Mouse (Mus musculus): ENCODE results near the gene Frmd4b. TPM values are rescaled to one million over a fixed set of nuclear protein-coding genes. Genes with fewer than 3 reads are reported as not detected.
"Not testable (repeated sequence)": the region's sequence is repeated elsewhere in the genome, so short reads cannot be mapped to it uniquely, and the experiment has no call there.

Frmd4b gene
- polyA plus RNA-seq, 1 experiment from 2014 or later = 13.5 TPM

DNA sequence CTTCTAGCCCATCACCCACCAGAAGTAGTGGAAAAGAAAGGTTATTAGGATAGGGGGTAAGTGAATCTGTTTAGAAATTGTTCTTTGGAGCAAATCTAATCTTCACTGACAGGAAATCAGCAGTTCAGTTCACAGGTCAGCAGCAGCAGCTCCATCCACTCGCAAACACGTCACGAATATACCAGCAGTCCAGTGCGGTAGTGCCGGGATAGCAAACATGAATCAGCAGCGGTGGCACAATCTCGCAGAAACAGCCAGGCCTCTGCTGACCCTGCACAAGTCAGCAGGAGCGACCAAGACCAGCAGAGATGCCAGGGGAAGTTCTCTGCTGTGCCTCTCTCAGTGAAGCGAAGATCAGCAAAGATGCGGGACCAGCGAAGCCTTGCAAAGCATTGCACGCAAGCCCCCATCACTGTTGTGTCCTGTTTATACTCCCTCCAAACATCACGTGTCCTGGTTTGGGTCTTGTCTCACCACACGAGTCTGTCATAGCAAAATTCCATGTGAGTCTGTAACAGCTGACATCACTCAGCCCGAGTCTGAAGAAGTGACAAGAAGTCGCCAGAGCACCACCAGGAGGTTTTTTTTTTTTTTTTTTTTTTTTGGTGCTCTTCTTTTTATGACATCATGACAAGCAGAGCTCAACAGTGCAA lies 344.2 kb downstream of the Frmd4b start:
- 60% methylated on average over 16 of the region's 16 CpGs for WGBS

DNA sequence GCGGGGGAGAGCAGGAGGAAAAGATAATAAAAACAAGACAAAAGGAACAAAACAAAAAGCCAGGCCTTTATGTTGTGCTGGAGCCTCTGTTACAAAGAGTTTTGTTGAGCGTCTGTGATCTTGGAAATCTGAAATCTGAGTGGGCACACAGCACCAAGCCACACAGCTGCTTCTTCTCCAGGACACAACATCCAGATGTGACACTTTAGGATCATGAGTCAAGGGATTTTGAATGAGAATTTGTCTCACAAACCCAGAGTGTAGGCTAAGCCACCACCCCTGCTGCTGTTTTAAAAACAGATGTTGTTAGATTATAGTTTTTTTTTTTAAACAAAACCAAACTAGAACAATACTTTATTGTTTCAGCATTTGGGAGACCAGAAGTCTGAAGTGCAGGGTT lies 345.0 kb downstream of the Frmd4b start:
- Histone ChIP-seq H3K9me3 (replicated peaks; ENCODE audit: control insufficient read depth, low read length) (no peaks in the 10 kb centered on the region), H3K9ac (ENCODE audit: low read length) (no peak overlapping the region), H3K27ac (ENCODE audit: low read length) (no peak overlapping the region), H3K27me3 (ENCODE audit: control insufficient read depth, insufficient read depth, low read length) (no peaks in the 10 kb centered on the region), H3K4me1 (ENCODE audit: control insufficient read depth, insufficient read depth, low read length) (peaks cover 8% of the 10 kb centered on the region), H3K4me3 (ENCODE audit: low read length) (no peak overlapping the region), H3K4me2 (ENCODE audit: low read depth, low read length) (no peak overlapping the region), H3K36me3 (ENCODE audit: control insufficient read depth, insufficient read depth) (no peaks in the 10 kb centered on the region)
- 68% methylated on average over 2 of the region's 2 CpGs for WGBS
- no peak for ATAC-seq (replicated peaks; ENCODE audit: extremely low read depth, insufficient read depth, low FRiP score)

More for the DNA sequence above, 344.2 kb downstream of the Frmd4b start:
- no peaks in the 10 kb centered on the region for H3K9me3 ChIP-seq (replicated peaks; ENCODE audit: control insufficient read depth, low read length)
- H3K27me3 ChIP-seq (ENCODE audit: control insufficient read depth, insufficient read depth, low read length) = no peaks in the 10 kb centered on the region
- no peak for ATAC-seq (replicated peaks; ENCODE audit: extremely low read depth, insufficient read depth, low FRiP score)
- no peak overlapping the region for H3K4me2 ChIP-seq (ENCODE audit: low read depth, low read length)
- H3K27ac ChIP-seq (ENCODE audit: low read length) = no peak overlapping the region
- H3K9ac ChIP-seq (ENCODE audit: low read length) = no peak overlapping the region
- no peak overlapping the region for H3K4me3 ChIP-seq (ENCODE audit: low read length)
- H3K4me1 ChIP-seq (ENCODE audit: control insufficient read depth, insufficient read depth, low read length) = peaks cover 10% of the 10 kb centered on the region
- no peaks in the 10 kb centered on the region for H3K36me3 ChIP-seq (ENCODE audit: control insufficient read depth, insufficient read depth)

DNA sequence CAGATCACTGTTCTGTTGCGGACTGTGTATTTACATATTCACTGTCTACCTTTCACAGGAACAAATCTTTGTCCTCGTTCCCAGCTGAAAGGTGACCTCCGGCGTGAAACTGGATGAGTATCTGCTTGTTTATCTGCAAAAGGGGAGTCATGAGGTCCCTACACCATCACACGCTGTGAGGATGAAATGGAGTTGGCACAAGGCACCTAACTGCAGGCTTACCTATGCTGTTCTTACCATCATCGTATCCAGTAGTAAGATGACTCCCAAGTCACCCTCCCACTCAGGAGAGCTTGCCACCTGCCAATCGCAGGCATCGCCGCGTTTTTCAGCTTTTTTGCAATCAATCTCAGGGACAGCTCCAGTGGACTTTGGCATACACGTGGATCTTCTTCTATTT lies 347.7 kb downstream of the Frmd4b start:
- Histone ChIP-seq H3K4me3 (ENCODE audit: low read length) (no peak overlapping the region), H3K27ac (ENCODE audit: low read length) (no peak overlapping the region), H3K9ac (ENCODE audit: low read length) (no peak overlapping the region), H3K9me3 (replicated peaks; ENCODE audit: control insufficient read depth, low read length) (no peaks in the 10 kb centered on the region), H3K4me2 (ENCODE audit: low read depth, low read length) (no peak overlapping the region), H3K4me1 (ENCODE audit: control insufficient read depth, insufficient read depth, low read length) (peaks cover 12% of the 10 kb centered on the region), H3K27me3 (ENCODE audit: control insufficient read depth, insufficient read depth, low read length) (no peaks in the 10 kb centered on the region), H3K36me3 (ENCODE audit: control insufficient read depth, insufficient read depth) (no peaks in the 10 kb centered on the region)
- WGBS = 75% methylated on average over 11 of the region's 11 CpGs
- ATAC-seq (replicated peaks; ENCODE audit: extremely low read depth, insufficient read depth, low FRiP score) = no peak

DNA sequence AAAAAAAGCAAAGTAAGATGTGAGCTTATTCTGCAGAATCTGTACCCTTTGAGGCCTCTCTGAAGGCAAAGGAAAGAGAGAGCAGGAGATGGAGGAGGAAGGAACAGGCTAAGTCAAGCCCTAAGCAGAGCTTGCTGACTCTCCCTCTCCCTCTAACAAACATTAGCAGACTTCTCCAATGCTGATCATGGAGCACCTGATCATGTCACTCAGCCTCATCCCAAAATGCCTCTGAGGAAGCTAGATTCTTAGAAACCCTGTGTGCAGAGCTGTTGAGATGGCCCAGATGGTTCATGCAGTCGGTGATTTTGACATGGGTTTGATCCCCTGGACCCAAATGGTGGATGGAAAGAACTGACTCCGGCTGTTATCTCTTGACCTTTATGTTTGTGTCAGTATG lies 350.2 kb downstream of the Frmd4b start:
- peaks cover 12% of the 10 kb centered on the region for H3K4me1 ChIP-seq (ENCODE audit: control insufficient read depth, insufficient read depth, low read length)
- H3K27me3 ChIP-seq (ENCODE audit: control insufficient read depth, insufficient read depth, low read length) = no peaks in the 10 kb centered on the region
- no peak overlapping the region for H3K4me3 ChIP-seq (ENCODE audit: low read length)
- H3K36me3 ChIP-seq (ENCODE audit: control insufficient read depth, insufficient read depth) = no peaks in the 10 kb centered on the region
- H3K27ac ChIP-seq (ENCODE audit: low read length) = no peak overlapping the region
- no peak for ATAC-seq (replicated peaks; ENCODE audit: extremely low read depth, insufficient read depth, low FRiP score)
- no peak overlapping the region for H3K9ac ChIP-seq (ENCODE audit: low read length)
- WGBS = 79% methylated on average over 2 of the region's 2 CpGs
- H3K9me3 ChIP-seq (replicated peaks; ENCODE audit: control insufficient read depth, low read length) = no peaks in the 10 kb centered on the region
- no peak overlapping the region for H3K4me2 ChIP-seq (ENCODE audit: low read depth, low read length)

DNA sequence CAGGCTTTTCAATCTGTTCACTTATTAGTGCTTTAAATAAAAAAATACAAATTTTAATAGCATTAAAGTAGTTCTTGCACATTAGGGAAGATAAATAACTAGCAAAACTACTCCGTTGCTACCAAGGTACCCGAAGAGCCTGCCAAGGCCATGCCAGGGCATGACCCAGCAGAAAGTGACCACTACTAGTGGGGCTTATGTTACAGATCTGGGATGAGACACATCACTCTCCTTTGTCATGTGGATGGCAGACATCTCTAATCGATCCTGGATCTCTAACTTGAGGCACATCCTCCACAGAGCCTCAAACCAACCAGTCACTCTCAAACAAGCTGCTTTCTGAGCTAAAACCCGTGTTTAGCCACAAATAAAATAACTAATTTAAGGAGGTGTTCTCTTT lies 350.7 kb downstream of the Frmd4b start:
- H3K4me1 ChIP-seq (ENCODE audit: control insufficient read depth, insufficient read depth, low read length) = peaks cover 12% of the 10 kb centered on the region
- no peak overlapping the region for H3K4me2 ChIP-seq (ENCODE audit: low read depth, low read length)
- H3K27me3 ChIP-seq (ENCODE audit: control insufficient read depth, insufficient read depth, low read length) = no peaks in the 10 kb centered on the region
- H3K27ac ChIP-seq (ENCODE audit: low read length) = no peak overlapping the region
- no peaks in the 10 kb centered on the region for H3K9me3 ChIP-seq (replicated peaks; ENCODE audit: control insufficient read depth, low read length)
- H3K4me3 ChIP-seq (ENCODE audit: low read length) = no peak overlapping the region
- H3K36me3 ChIP-seq (ENCODE audit: control insufficient read depth, insufficient read depth) = no peaks in the 10 kb centered on the region
- no peak overlapping the region for H3K9ac ChIP-seq (ENCODE audit: low read length)
- no peak for ATAC-seq (replicated peaks; ENCODE audit: extremely low read depth, insufficient read depth, low FRiP score)
- 73% methylated on average over 4 of the region's 4 CpGs for WGBS

DNA sequence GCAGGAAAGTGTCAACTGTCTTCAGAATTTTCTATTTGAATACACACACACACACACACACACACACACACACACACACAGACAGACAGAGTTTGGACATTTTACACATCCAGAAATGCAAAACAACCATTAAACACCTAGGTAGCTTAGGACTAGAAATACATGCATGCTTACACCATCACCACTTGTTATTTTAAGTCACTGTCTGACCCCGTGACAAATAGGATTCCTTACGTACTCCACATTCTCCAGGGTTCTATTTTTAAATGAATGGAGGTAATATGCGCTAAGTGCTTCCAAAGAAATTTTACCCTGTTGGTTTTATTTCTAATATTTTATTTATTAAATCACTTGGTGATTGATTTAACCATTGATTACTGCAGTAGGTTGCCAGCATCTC lies 351.6 kb downstream of the Frmd4b start:
- peak overlapping the region; percentile 40 for H3K4me2 ChIP-seq (ENCODE audit: low read depth, low read length)
- H3K4me3 ChIP-seq (ENCODE audit: low read length) = no peak overlapping the region
- H3K9ac ChIP-seq (ENCODE audit: low read length) = no peak overlapping the region; the same call in 1 of the 2 replicates
- no peaks in the 10 kb centered on the region for H3K36me3 ChIP-seq (ENCODE audit: control insufficient read depth, insufficient read depth)
- H3K9me3 ChIP-seq (replicated peaks; ENCODE audit: control insufficient read depth, low read length) = no peaks in the 10 kb centered on the region
- H3K27ac ChIP-seq (ENCODE audit: low read length) = peak overlapping the region; percentile 96
- 38% methylated on average over 3 of the region's 3 CpGs for WGBS
- ATAC-seq (replicated peaks; ENCODE audit: extremely low read depth, insufficient read depth, low FRiP score) = peak; percentile 88
- H3K4me1 ChIP-seq (ENCODE audit: control insufficient read depth, insufficient read depth, low read length) = peaks cover 12% of the 10 kb centered on the region
- no peaks in the 10 kb centered on the region for H3K27me3 ChIP-seq (ENCODE audit: control insufficient read depth, insufficient read depth, low read length)

DNA sequence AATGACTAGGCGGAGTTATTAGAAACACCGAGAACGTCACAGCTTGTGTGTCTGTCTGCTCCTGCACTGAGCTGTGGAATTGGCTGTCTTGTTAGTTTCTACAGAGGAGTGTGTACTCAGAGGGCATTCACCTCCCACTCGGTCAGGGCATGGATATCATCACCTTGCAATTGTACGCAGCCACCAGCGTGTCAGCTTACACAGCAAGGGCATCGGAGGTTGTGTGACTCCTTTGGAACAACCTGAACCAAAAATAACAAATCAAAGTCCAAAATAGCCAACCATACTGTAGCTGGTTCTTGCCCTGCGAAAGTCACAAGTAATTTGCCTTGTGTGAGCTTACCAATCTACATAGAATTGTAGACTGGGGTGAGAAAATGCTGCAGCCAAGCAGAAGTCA lies 352.1 kb downstream of the Frmd4b start:
- ATAC-seq (replicated peaks; ENCODE audit: extremely low read depth, insufficient read depth, low FRiP score) = peak; percentile 87
- Histone ChIP-seq H3K4me3 (ENCODE audit: low read length) (no peak overlapping the region), H3K4me2 (ENCODE audit: low read depth, low read length) (peak overlapping the region; percentile 40), H3K27me3 (ENCODE audit: control insufficient read depth, insufficient read depth, low read length) (no peaks in the 10 kb centered on the region), H3K9me3 (replicated peaks; ENCODE audit: control insufficient read depth, low read length) (no peaks in the 10 kb centered on the region), H3K9ac (ENCODE audit: low read length) (peak overlapping the region; percentile 46; the same call in 1 of the 2 replicates), H3K4me1 (ENCODE audit: control insufficient read depth, insufficient read depth, low read length) (peaks cover 12% of the 10 kb centered on the region), H3K27ac (ENCODE audit: low read length) (peak overlapping the region; percentile 96), H3K36me3 (ENCODE audit: control insufficient read depth, insufficient read depth) (no peaks in the 10 kb centered on the region)
- 40% methylated on average over 8 of the region's 8 CpGs for WGBS

DNA sequence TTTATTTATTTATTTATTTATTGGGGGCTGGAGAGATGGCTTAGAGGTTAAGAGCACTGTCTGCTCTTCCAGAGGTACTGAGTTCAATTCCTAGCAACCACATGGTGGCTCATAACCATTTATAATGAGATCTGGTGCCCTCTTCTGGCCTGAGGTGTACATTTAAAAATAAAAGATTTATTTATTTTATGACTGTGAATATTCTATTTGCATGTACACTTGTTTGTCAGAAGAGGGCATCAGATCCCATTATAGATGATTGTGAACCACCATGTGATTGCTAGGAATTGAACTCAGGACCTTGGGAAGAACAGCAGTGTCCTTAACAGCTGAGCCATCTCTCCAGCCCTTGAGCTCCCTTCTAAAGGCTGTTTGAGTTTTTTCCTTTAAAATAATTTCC lies 353.6 kb downstream of the Frmd4b start:
- H3K9me3 ChIP-seq (replicated peaks; ENCODE audit: control insufficient read depth, low read length); H3K9ac ChIP-seq (ENCODE audit: low read length); H3K27ac ChIP-seq (ENCODE audit: low read length); H3K36me3 ChIP-seq (ENCODE audit: control insufficient read depth, insufficient read depth); H3K4me2 ChIP-seq (ENCODE audit: low read depth, low read length); H3K4me3 ChIP-seq (ENCODE audit: low read length); H3K27me3 ChIP-seq (ENCODE audit: control insufficient read depth, insufficient read depth, low read length); ATAC-seq (replicated peaks; ENCODE audit: extremely low read depth, insufficient read depth, low FRiP score): not testable (repeated sequence)
- peaks cover 19% of the 10 kb centered on the region for H3K4me1 ChIP-seq (ENCODE audit: control insufficient read depth, insufficient read depth, low read length)

DNA sequence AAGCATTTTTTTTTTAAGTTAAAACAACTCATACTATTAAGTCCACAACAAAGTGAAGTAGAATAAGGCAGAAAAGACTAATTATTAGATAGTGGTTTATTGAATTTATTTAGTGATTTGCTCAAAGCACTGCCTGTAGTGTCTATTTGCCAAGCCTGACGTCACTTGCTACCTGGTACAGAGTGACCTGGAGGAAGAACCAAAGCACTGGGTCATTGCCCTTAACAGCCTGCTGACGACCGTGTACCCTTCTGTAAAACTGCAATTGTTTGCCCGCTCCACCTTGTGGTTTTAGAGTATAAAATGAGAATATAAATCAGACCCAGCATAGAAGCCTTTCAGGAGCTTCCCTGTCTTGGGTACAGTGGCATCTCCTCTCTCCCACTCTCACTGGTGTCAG lies 355.1 kb downstream of the Frmd4b start:
- Histone ChIP-seq H3K4me3 (ENCODE audit: low read length) (no peak overlapping the region), H3K27me3 (ENCODE audit: control insufficient read depth, insufficient read depth, low read length) (no peaks in the 10 kb centered on the region), H3K36me3 (ENCODE audit: control insufficient read depth, insufficient read depth) (no peaks in the 10 kb centered on the region), H3K9me3 (replicated peaks; ENCODE audit: control insufficient read depth, low read length) (no peaks in the 10 kb centered on the region), H3K27ac (ENCODE audit: low read length) (no peak overlapping the region), H3K4me1 (ENCODE audit: control insufficient read depth, insufficient read depth, low read length) (peaks cover 19% of the 10 kb centered on the region), H3K4me2 (ENCODE audit: low read depth, low read length) (no peak overlapping the region), H3K9ac (ENCODE audit: low read length) (no peak overlapping the region)
- WGBS = 69% methylated on average over 4 of the region's 4 CpGs
- ATAC-seq (replicated peaks; ENCODE audit: extremely low read depth, insufficient read depth, low FRiP score) = no peak
